Mouse (Mus musculus) CH12.LX (cell line): ENCODE measurements around the gene Nhsl2.

Experiments
- CHD1 ChIP-seq: IDR thresholded peaks from 2 replicates; pipeline ENCODE4 v1.6.1; 2012; ENCODE audit warnings: low read depth, low read length, improper control_type of control experiment, inconsistent platforms
- CTCF ChIP-seq, 2 experiments: IDR thresholded peaks in 1 of 2; conservative IDR thresholded peaks in 1 of 2; 2 replicates each; pipeline ENCODE4 v1.5.1; 2011 to 2012; ENCODE audit warnings: low read depth in 2 of 2, low read length in 2 of 2, improper control_type of control experiment in 1 of 2, inconsistent platforms in 1 of 2, mild to moderate bottlenecking in 1 of 2, moderate library complexity in 1 of 2
- EP300 ChIP-seq: IDR thresholded peaks from 2 replicates; pipeline ENCODE4 v1.6.1; 2011; ENCODE audit warnings: low read length, improper control_type of control experiment
- MXI1 ChIP-seq: IDR thresholded peaks from 2 replicates; pipeline ENCODE4 v1.6.1; 2011; ENCODE audit warnings: mild to moderate bottlenecking, low read depth, low read length, improper control_type of control experiment
- MYC ChIP-seq: IDR thresholded peaks from 2 replicates; pipeline ENCODE4 v1.6.1; 2011; ENCODE audit warnings: low read depth, mild to moderate bottlenecking, improper control_type of control experiment, low read length
- NRF1 ChIP-seq: IDR thresholded peaks from 2 replicates; pipeline ENCODE4 v1.6.1; 2014; ENCODE audit warnings: low read depth, mild to moderate bottlenecking, inconsistent platforms, low read length, improper control_type of control experiment, moderate library complexity
- POLR2A ChIP-seq: IDR thresholded peaks from 2 replicates; pipeline ENCODE4 v1.6.1; 2011; ENCODE audit warnings: low read depth, mild to moderate bottlenecking, improper control_type of control experiment, low read length
- ZKSCAN1 ChIP-seq: IDR thresholded peaks from 2 replicates; pipeline ENCODE4 v1.6.1; 2012; ENCODE audit warnings: low read depth, inconsistent platforms, low read length, improper control_type of control experiment, borderline replicate concordance

GRCm38 (mm10) chrX:102070591-102071471 lies 221.6 kb downstream of the Nhsl2 start, which contains the start of gene Rtl5:
- no peak for TF ChIP-seq EP300
- TF ChIP-seq ZKSCAN1, result no peak
- no peak for TF ChIP-seq CHD1
- TF ChIP-seq MYC, result no peak
- TF ChIP-seq MXI1, result no peak
- no peak; the same call in 1 of the 2 replicates for TF ChIP-seq NRF1
- no peak for TF ChIP-seq POLR2A
- TF ChIP-seq CTCF (conservative IDR thresholded peaks at IDR 0.05 in 1 of 2, IDR thresholded peaks at IDR 0.05 in 1 of 2; ENCODE audit: low read depth in 2 of 2, low read length in 2 of 2), result no peak
